Mouse (Mus musculus) MEL (cell line): ENCODE results near the gene Inafm2. TPM values are rescaled to one million over a fixed set of nuclear protein-coding genes. Genes with fewer than 3 reads are reported as not detected.

Experiments
- DNase-seq: peaks from one replicate; pipeline ENCODE4 v3.0.0; 2011; ENCODE audit warnings: low read depth, low spot score
- H3K27ac ChIP-seq: 2 replicates; pipeline ENCODE4 v1.5.1; 2012; ENCODE audit warnings: low read depth, mild to moderate bottlenecking, control low read depth, low read length, moderate library complexity; ENCODE audit not compliant: control insufficient read depth
- H3K27me3 ChIP-seq, 2 experiments: fragments of 150-350 bp in 1 of 2; sonication (generic) in 1 of 2; 2 replicates each; pipeline ENCODE4 v1.6.1; 2012; ENCODE audit warnings: low read length in 2 of 2, mild to moderate bottlenecking in 2 of 2, improper control_type of control experiment in 1 of 2, moderate library complexity in 1 of 2; ENCODE audit not compliant: insufficient read depth in 2 of 2, control insufficient read depth in 1 of 2
- H3K36me3 ChIP-seq, 2 experiments: 2 replicates each; pipeline ENCODE4 v1.6.1; 2012 to 2014; ENCODE audit warnings: low read length in 2 of 2, improper control_type of control experiment in 1 of 2, inconsistent platforms in 1 of 2, mild to moderate bottlenecking in 1 of 2; ENCODE audit not compliant: insufficient read depth in 2 of 2, control insufficient read depth in 1 of 2
- H3K4me1 ChIP-seq, 2 experiments: fragments of 150-350 bp in 1 of 2; sonication (generic) in 1 of 2; 2 replicates each; pipeline ENCODE4 v1.6.1; 2012; ENCODE audit warnings: low read length in 2 of 2, improper control_type of control experiment in 1 of 2, mild to moderate bottlenecking in 1 of 2; ENCODE audit not compliant: insufficient read depth in 2 of 2, control insufficient read depth in 1 of 2
- H3K4me3 ChIP-seq, 2 experiments: fragments of 150-350 bp in 1 of 2; sonication (generic) in 1 of 2; 2 replicates each; pipeline ENCODE4 v1.5.1; 2012; ENCODE audit warnings: low read depth in 2 of 2, low read length in 2 of 2, mild to moderate bottlenecking in 2 of 2, moderate library complexity in 2 of 2, control low read depth in 1 of 2, improper control_type of control experiment in 1 of 2; ENCODE audit not compliant: control insufficient read depth in 1 of 2, insufficient read depth in 1 of 2
- H3K79me2 ChIP-seq: 2 replicates; pipeline ENCODE4 v1.6.1; 2012; ENCODE audit warnings: mild to moderate bottlenecking, low read length, moderate library complexity; ENCODE audit not compliant: control insufficient read depth, poor library complexity, insufficient read depth
- H3K9ac ChIP-seq: 2 replicates; pipeline ENCODE4 v1.6.1; 2012; ENCODE audit warnings: low read depth, mild to moderate bottlenecking, control low read depth, low read length, moderate library complexity; ENCODE audit not compliant: control insufficient read depth, poor library complexity, severe bottlenecking
- H3K9me3 ChIP-seq: fragments of 150-350 bp; sonication (generic); replicated peaks from 2 replicates; pipeline ENCODE4 v1.6.1; 2012; ENCODE audit warnings: mild to moderate bottlenecking, low read length, improper control_type of control experiment, moderate library complexity; ENCODE audit not compliant: insufficient read depth
- BHLHE40 ChIP-seq: IDR thresholded peaks from 2 replicates; pipeline ENCODE4 v1.6.1; 2012; ENCODE audit warnings: low read depth, mild to moderate bottlenecking, inconsistent platforms, low read length, improper control_type of control experiment, borderline replicate concordance
- CTCF ChIP-seq, 3 experiments: IDR thresholded peaks in 2 of 3; conservative IDR thresholded peaks in 1 of 3; 2 replicates each; pipeline ENCODE4 v1.5.1; 2011 to 2012; ENCODE audit warnings: low read length in 3 of 3, low read depth in 2 of 3, mild to moderate bottlenecking in 2 of 3, improper control_type of control experiment in 1 of 3, inconsistent platforms in 1 of 3, mixed read lengths in 1 of 3, moderate library complexity in 1 of 3; ENCODE audit not compliant: control insufficient read depth in 1 of 3, insufficient read depth in 1 of 3, poor library complexity in 1 of 3, severe bottlenecking in 1 of 3
- ELF1 ChIP-seq: IDR thresholded peaks from 2 replicates; pipeline ENCODE4 v1.6.1; 2014; ENCODE audit warnings: low read depth, mild to moderate bottlenecking, inconsistent platforms, low read length, improper control_type of control experiment, moderate library complexity
- EP300 ChIP-seq, 2 experiments: IDR thresholded peaks; 2 replicates each; pipeline ENCODE4 v1.6.1; 2011; ENCODE audit warnings: improper control_type of control experiment in 2 of 2, low read length in 2 of 2, low read depth in 1 of 2, mild to moderate bottlenecking in 1 of 2
- GABPA ChIP-seq: IDR thresholded peaks from 2 replicates; pipeline ENCODE4 v1.6.1; 2012; ENCODE audit warnings: low read depth, mild to moderate bottlenecking, inconsistent platforms, low read length, improper control_type of control experiment, moderate library complexity
- GATA1 ChIP-seq: IDR thresholded peaks from 2 replicates; pipeline ENCODE4 v1.6.1; 2011; ENCODE audit warnings: low read depth, low read length, improper control_type of control experiment
- HCFC1 ChIP-seq: IDR thresholded peaks from 2 replicates; pipeline ENCODE4 v1.6.1; 2012; ENCODE audit warnings: low read depth, mild to moderate bottlenecking, inconsistent platforms, low read length, improper control_type of control experiment, moderate library complexity
- KAT2A ChIP-seq: conservative IDR thresholded peaks from 2 replicates; pipeline ENCODE4 v1.6.1; 2012; ENCODE audit warnings: low read depth, low read length, improper control_type of control experiment, inconsistent platforms
- MAX ChIP-seq: IDR thresholded peaks from 2 replicates; pipeline ENCODE4 v1.6.1; 2011; ENCODE audit warnings: low read length, improper control_type of control experiment
- MAZ ChIP-seq: IDR thresholded peaks from 2 replicates; pipeline ENCODE4 v1.6.1; 2012; ENCODE audit warnings: low read depth, mild to moderate bottlenecking, inconsistent platforms, low read length, improper control_type of control experiment
- MXI1 ChIP-seq: IDR thresholded peaks from 2 replicates; pipeline ENCODE4 v1.6.1; 2011; ENCODE audit warnings: mild to moderate bottlenecking, low read depth, low read length, improper control_type of control experiment
- MYB ChIP-seq: IDR thresholded peaks from 2 replicates; pipeline ENCODE4 v1.6.1; 2011; ENCODE audit warnings: mild to moderate bottlenecking, low read depth, low read length, improper control_type of control experiment
- MYC ChIP-seq: IDR thresholded peaks from 2 replicates; pipeline ENCODE4 v1.6.1; 2011; ENCODE audit warnings: low read depth, mild to moderate bottlenecking, low read length, improper control_type of control experiment, moderate library complexity
- NELFE ChIP-seq: IDR thresholded peaks from 2 replicates; pipeline ENCODE4 v1.6.1; 2011; ENCODE audit warnings: low read depth, low read length, improper control_type of control experiment
- POLR2AphosphoS2 ChIP-seq: IDR thresholded peaks from 2 replicates; pipeline ENCODE4 v1.6.1; 2011; ENCODE audit warnings: low read length, improper control_type of control experiment
- POLR2AphosphoS5 ChIP-seq: IDR thresholded peaks from 2 replicates; pipeline ENCODE4 v1.6.1; 2012; ENCODE audit warnings: low read depth, borderline replicate concordance, mild to moderate bottlenecking, inconsistent platforms, low read length, moderate library complexity, mixed read lengths
- RAD21 ChIP-seq: IDR thresholded peaks from 2 replicates; pipeline ENCODE4 v1.6.1; 2011; ENCODE audit warnings: mild to moderate bottlenecking, low read depth, low read length, improper control_type of control experiment
- SIN3A ChIP-seq: IDR thresholded peaks from 2 replicates; pipeline ENCODE4 v1.6.1; 2012; ENCODE audit warnings: low read length, improper control_type of control experiment, inconsistent platforms
- SMC3 ChIP-seq: IDR thresholded peaks from 2 replicates; pipeline ENCODE4 v1.6.1; 2011; ENCODE audit warnings: low read depth, low read length, improper control_type of control experiment
- TAL1 ChIP-seq: IDR thresholded peaks from 2 replicates; pipeline ENCODE4 v1.6.1; 2012; ENCODE audit warnings: mild to moderate bottlenecking, inconsistent platforms, low read length, moderate library complexity, mixed read lengths
- ZC3H11A ChIP-seq: IDR thresholded peaks from 2 replicates; pipeline ENCODE4 v1.6.1; 2012; ENCODE audit warnings: low read depth, mild to moderate bottlenecking, inconsistent platforms, low read length, improper control_type of control experiment
- ZMIZ1 ChIP-seq: IDR thresholded peaks from 2 replicates; pipeline ENCODE4 v1.6.1; 2012; ENCODE audit warnings: low read depth, mild to moderate bottlenecking, inconsistent platforms, low read length, improper control_type of control experiment, moderate library complexity
- polyA plus RNA-seq, 2 experiments: library from polyadenylated mRNA; stranded (reverse) in 1 of 2; unstranded in 1 of 2; fragments of >175 nt in 1 of 2; fragments of >200 nt in 1 of 2; gene quantifications; 2 replicates each; pipeline versions ENCODE4 v1.2.1 to v1.2.4; 2012; ENCODE audit warnings: low replicate concordance in 2 of 2, low read depth in 1 of 2; ENCODE audit not compliant: insufficient read length in 2 of 2, insufficient read depth in 1 of 2, missing spikeins in 1 of 2
- total RNA-seq: library from RNA; depleted of rRNA; stranded (reverse); fragments of 300-350 nt; gene quantifications from 2 replicates; pipeline ENCODE4 v1.2.3, GENCODE M21; 2012

Gene Inafm2
- total and polyA plus RNA-seq, 3 experiments = 8.6 to 14.5 TPM; not detected in 1

- Histone ChIP-seq H3K36me3 (peaks cover 0 to 2% of the 10 kb centered on the region in 2 experiments; a peak in 1 of 4 replicates), H3K4me1 (peaks cover 0 to 14% of the 10 kb centered on the region in 2 experiments; a peak in 2 of 4 replicates), H3K27me3 (peaks cover 0 to 7% of the 10 kb centered on the region in 2 experiments; a peak in 1 of 4 replicates), H3K9me3 (no peaks in the 10 kb centered on the region), H3K4me3 (peak overlapping the region; percentile 52 to 57), H3K27ac (peak overlapping the region; percentile 46), H3K9ac (peak overlapping the region; percentile 65), H3K79me2 (no peaks in the 10 kb centered on the region; the same call in 1 of the 2 replicates)
- TF ChIP-seq BHLHE40 = peak; percentile 31; the same call in 1 of the 2 replicates
- no peak for TF ChIP-seq TAL1
- peak; percentile 44; the same call in 1 of the 2 replicates for TF ChIP-seq MYC
- no peak for TF ChIP-seq ZMIZ1
- peak; percentile 81; the same call in 1 of the 2 replicates for TF ChIP-seq SIN3A
- TF ChIP-seq MAX = peak; percentile 58
- 0 out of 2 replicates have a peak, but pooled peaks have one; percentile 9 for TF ChIP-seq GATA1
- TF ChIP-seq SMC3 = peak; percentile 96
- peak; percentile 51 for TF ChIP-seq MXI1
- TF ChIP-seq RAD21 = peak; percentile 80
- no peak for TF ChIP-seq GABPA
- TF ChIP-seq MYB = 0 out of 2 replicates have a peak, but pooled peaks have one; percentile 38
- peak in 1 of 2 experiments; percentile 31; a peak in 1 of 4 replicates for TF ChIP-seq EP300 (IDR thresholded peaks at IDR 0.05; ENCODE audit: low read depth in 1 of 2, low read length in 2 of 2)
- TF ChIP-seq HCFC1 = peak; percentile 58; the same call in 1 of the 2 replicates
- TF ChIP-seq CTCF (IDR thresholded peaks at IDR 0.05 in 2 of 3, conservative IDR thresholded peaks at IDR 0.05 in 1 of 3; ENCODE audit: control insufficient read depth in 1 of 3, insufficient read depth in 1 of 3, low read depth in 2 of 3, low read length in 3 of 3, poor library complexity in 1 of 3, severe bottlenecking in 1 of 3) = peak; percentile 79 to 97 (median 94)
- peak; percentile 45 for TF ChIP-seq NELFE
- TF ChIP-seq KAT2A = no peak
- no peak for TF ChIP-seq POLR2AphosphoS2
- TF ChIP-seq MAZ = peak; percentile 70; the same call in 1 of the 2 replicates
- TF ChIP-seq POLR2AphosphoS5 = no peak
- peak; percentile 83 for TF ChIP-seq ZC3H11A
- peak; percentile 37; the same call in 1 of the 2 replicates for TF ChIP-seq ELF1
- DNase-seq = peak; percentile 88
Observed at GRCm38 (mm10) chr2:118700179-118701062, 45.1 kb upstream of the Inafm2 start.
